Mouse (Mus musculus): ENCODE data around the gene St8sia1.

The St8sia1 gene

GRCm38 (mm10) chr6:142865199-142865598 is 99.1 kb downstream of the St8sia1 start:
- DNase-seq (ENCODE audit: low spot score in 2 of 2), result no peak

- DNase-seq (ENCODE audit: low spot score in 2 of 2), result no peak
Observed at GRCm38 (mm10) chr6:142863881-142864280, 100.4 kb downstream of the St8sia1 start.

GRCm38 (mm10) chr6:142862265-142862664 is 102.0 kb downstream of the St8sia1 start:
- DNase-seq (ENCODE audit: low spot score in 2 of 2), result no peak

GRCm38 (mm10) chr6:142860396-142860795 is 103.9 kb downstream of the St8sia1 start:
- no peak for DNase-seq (ENCODE audit: low spot score in 2 of 2)

GRCm38 (mm10) chr6:142859946-142860345 is 104.3 kb downstream of the St8sia1 start:
- DNase-seq (ENCODE audit: low spot score in 2 of 2), result no peak

- peak; percentile 29 to 43 for DNase-seq (ENCODE audit: low spot score in 2 of 2)
Observed at GRCm38 (mm10) chr6:142858937-142859336, 105.3 kb downstream of the St8sia1 start.

GRCm38 (mm10) chr6:142856258-142856874 is 107.9 kb downstream of the St8sia1 start:
- DNase-seq (ENCODE audit: low spot score in 2 of 2), result no peak

- DNase-seq (ENCODE audit: low spot score in 2 of 2), result no peak
Observed at GRCm38 (mm10) chr6:142855761-142856160, 108.5 kb downstream of the St8sia1 start.

GRCm38 (mm10) chr6:142852419-142853377 is 111.6 kb downstream of the St8sia1 start:
- no peak for DNase-seq (ENCODE audit: low spot score in 2 of 2)

- DNase-seq (ENCODE audit: low spot score in 2 of 2), result no peak
Observed at GRCm38 (mm10) chr6:142850436-142850835, 113.8 kb downstream of the St8sia1 start.

GRCm38 (mm10) chr6:142849326-142849725 is 114.9 kb downstream of the St8sia1 start:
- DNase-seq (ENCODE audit: low spot score in 2 of 2), result no peak

- DNase-seq (ENCODE audit: low spot score in 2 of 2), result peak; percentile 13 to 26
Observed at GRCm38 (mm10) chr6:142847914-142848674, 116.2 kb downstream of the St8sia1 start.

GRCm38 (mm10) chr6:142846855-142847254 is 117.4 kb downstream of the St8sia1 start:
- no peak for DNase-seq (ENCODE audit: low spot score in 2 of 2)

- DNase-seq (ENCODE audit: low spot score in 2 of 2), result no peak
Observed at GRCm38 (mm10) chr6:142845066-142845465, 119.2 kb downstream of the St8sia1 start.

GRCm38 (mm10) chr6:142844061-142844460 is 120.2 kb downstream of the St8sia1 start:
- no peak for DNase-seq (ENCODE audit: low spot score in 2 of 2)

- DNase-seq (ENCODE audit: low spot score in 2 of 2), result no peak
Observed at GRCm38 (mm10) chr6:142838501-142838900, 125.8 kb downstream of the St8sia1 start.

GRCm38 (mm10) chr6:142837326-142837725 is 126.9 kb downstream of the St8sia1 start:
- no peak for DNase-seq (ENCODE audit: low spot score in 2 of 2)

GRCm38 (mm10) chr6:142835726-142836125 is 128.5 kb downstream of the St8sia1 start:
- DNase-seq (ENCODE audit: low spot score in 2 of 2), result no peak

- no peak for DNase-seq (ENCODE audit: low spot score in 2 of 2)
Observed at GRCm38 (mm10) chr6:142834911-142835310, 129.3 kb downstream of the St8sia1 start.

GRCm38 (mm10) chr6:142831706-142832105 is 132.5 kb downstream of the St8sia1 start:
- DNase-seq (ENCODE audit: low spot score in 2 of 2), result no peak

- DNase-seq (ENCODE audit: low spot score in 2 of 2), result peak; percentile 28 to 57
Observed at GRCm38 (mm10) chr6:142831243-142831642, 133.0 kb downstream of the St8sia1 start.

GRCm38 (mm10) chr6:142830221-142830620 is 134.0 kb downstream of the St8sia1 start:
- DNase-seq (ENCODE audit: low spot score in 2 of 2), result no peak
